Mouse (Mus musculus): ENCODE results near the gene Fmo3. TPM values are rescaled to one million over a fixed set of nuclear protein-coding genes. Genes with fewer than 3 reads are reported as not detected.

Fmo3 gene
- polyA plus RNA-seq, 1 experiment from 2014 or later, result 0.25 TPM

DNA sequence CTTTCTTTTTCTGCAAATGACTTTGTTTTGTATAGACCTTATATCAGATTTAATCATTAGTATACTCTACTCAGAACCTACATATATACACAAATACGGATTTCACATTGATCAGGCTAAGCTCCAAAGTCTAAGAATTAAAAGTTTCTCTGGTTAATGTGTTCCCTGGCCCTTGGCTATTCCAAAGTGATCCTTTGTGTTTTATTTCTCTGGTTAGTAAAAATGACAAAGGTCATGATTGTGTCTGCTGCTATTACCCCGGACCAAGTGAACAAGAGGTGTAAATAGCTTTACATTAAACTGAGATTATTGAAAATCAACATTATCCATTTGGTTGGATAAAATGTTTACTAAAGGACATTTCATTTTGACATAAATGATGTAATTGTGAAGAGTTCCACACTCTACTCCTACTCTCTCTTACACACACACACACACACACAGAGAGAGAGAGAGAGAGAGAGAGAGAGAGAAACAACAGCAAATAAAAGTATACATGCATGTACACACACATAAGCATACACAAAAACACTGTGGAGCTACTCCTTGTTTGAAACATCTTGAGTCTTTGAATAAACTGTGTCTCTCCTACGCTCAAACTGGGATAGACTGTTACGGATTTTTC, 69.3 kb downstream of the Fmo3 start:
- 82% methylated on average over 4 of the region's 4 CpGs for WGBS
- H3K4me3 ChIP-seq (replicated peaks; ENCODE audit: low read depth, low read length), result no peak overlapping the region
- no peaks in the 10 kb centered on the region for H3K9me3 ChIP-seq (replicated peaks; ENCODE audit: low read length)
- H3K4me1 ChIP-seq (replicated peaks; ENCODE audit: insufficient read depth, low read length), result no peaks in the 10 kb centered on the region
- DNase-seq (ENCODE audit: low spot score), result no peak
- no peak for TF ChIP-seq CTCF (IDR thresholded peaks at IDR 0.05; ENCODE audit: low read depth)
- no peaks in the 10 kb centered on the region for H3K36me3 ChIP-seq (ENCODE audit: insufficient read depth, low read length)
- H3K4me2 ChIP-seq (ENCODE audit: low read length), result no peak overlapping the region
- H3K27ac ChIP-seq, result no peak overlapping the region
- no peak for ATAC-seq (replicated peaks; ENCODE audit: low FRiP score, low read depth)
- no peaks in the 10 kb centered on the region for H3K27me3 ChIP-seq (ENCODE audit: insufficient read depth, low read length)
- H3K9ac ChIP-seq (ENCODE audit: low read depth, low read length), result no peak overlapping the region

DNA sequence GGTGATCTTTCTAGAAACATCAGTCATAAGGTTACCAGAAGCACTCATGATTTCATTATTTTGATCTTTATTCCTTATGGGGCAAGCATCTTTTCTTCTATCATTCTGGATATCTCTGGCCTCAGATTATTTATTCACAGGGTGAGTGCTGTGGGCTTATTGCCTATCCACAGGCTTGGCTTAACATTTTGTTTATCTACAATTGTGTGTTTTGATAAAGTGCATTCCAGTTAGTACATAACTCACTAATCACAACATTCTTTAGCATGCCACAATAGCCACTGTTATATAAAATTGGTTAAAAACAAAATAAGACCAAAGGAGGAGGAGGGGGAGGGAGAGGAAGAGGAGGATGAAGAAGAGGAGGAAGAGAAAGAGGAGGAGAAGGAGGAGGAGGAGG, 72.2 kb downstream of the Fmo3 start:
- no peak for TF ChIP-seq CTCF (IDR thresholded peaks at IDR 0.05; ENCODE audit: low read depth)
- Histone ChIP-seq H3K4me2 (ENCODE audit: low read length) (no peak overlapping the region), H3K4me3 (replicated peaks; ENCODE audit: low read depth, low read length) (no peak overlapping the region), H3K4me1 (replicated peaks; ENCODE audit: insufficient read depth, low read length) (no peaks in the 10 kb centered on the region), H3K9ac (ENCODE audit: low read depth, low read length) (no peak overlapping the region), H3K27me3 (ENCODE audit: insufficient read depth, low read length) (no peaks in the 10 kb centered on the region), H3K27ac (no peak overlapping the region), H3K9me3 (replicated peaks; ENCODE audit: low read length) (no peaks in the 10 kb centered on the region), H3K36me3 (ENCODE audit: insufficient read depth, low read length) (no peaks in the 10 kb centered on the region)
- ATAC-seq (replicated peaks; ENCODE audit: low FRiP score, low read depth) (no peak), DNase-seq (ENCODE audit: low spot score) (no peak)

Other genes with a start within 250 kb of the Fmo3 start
- 107 and 131 TPM in 2 replicates for gene Prrc2c, start 244.0 kb downstream of the Fmo3 start, polyA plus RNA-seq (2015; fragmentation: Nextera tagmentation; extraction: Ambion mirVana)
- gene Fmo4, start 170.6 kb downstream of the Fmo3 start, polyA plus RNA-seq (2015; fragmentation: Nextera tagmentation; extraction: Ambion mirVana), result 2.2 and 2.3 TPM in 2 replicates
- gene Fmo1, start 117.9 kb downstream of the Fmo3 start, polyA plus RNA-seq (2015; fragmentation: Nextera tagmentation; extraction: Ambion mirVana), result 82.2 and 82.5 TPM in 2 replicates
- gene Fmo2, start 85.8 kb downstream of the Fmo3 start, polyA plus RNA-seq (2015; fragmentation: Nextera tagmentation; extraction: Ambion mirVana), result 30.3 and 31.8 TPM in 2 replicates
- gene Fmo6, start 47.0 kb downstream of the Fmo3 start, polyA plus RNA-seq (2015; fragmentation: Nextera tagmentation; extraction: Ambion mirVana), result 0.15 TPM in 1 of 2 replicates, not detected in the other
- not detected in 2 replicates for gene Mroh9, start 101.1 kb upstream of the Fmo3 start, polyA plus RNA-seq (2015; fragmentation: Nextera tagmentation; extraction: Ambion mirVana)